Mouse (Mus musculus) kidney, adult 9 months (tissue): Measurements from ENCODE around the gene Phf1.

Experiments
- DNase-seq: peaks from one replicate; pipeline ENCODE4 v3.0.0; 2022

The Phf1 gene

DNA sequence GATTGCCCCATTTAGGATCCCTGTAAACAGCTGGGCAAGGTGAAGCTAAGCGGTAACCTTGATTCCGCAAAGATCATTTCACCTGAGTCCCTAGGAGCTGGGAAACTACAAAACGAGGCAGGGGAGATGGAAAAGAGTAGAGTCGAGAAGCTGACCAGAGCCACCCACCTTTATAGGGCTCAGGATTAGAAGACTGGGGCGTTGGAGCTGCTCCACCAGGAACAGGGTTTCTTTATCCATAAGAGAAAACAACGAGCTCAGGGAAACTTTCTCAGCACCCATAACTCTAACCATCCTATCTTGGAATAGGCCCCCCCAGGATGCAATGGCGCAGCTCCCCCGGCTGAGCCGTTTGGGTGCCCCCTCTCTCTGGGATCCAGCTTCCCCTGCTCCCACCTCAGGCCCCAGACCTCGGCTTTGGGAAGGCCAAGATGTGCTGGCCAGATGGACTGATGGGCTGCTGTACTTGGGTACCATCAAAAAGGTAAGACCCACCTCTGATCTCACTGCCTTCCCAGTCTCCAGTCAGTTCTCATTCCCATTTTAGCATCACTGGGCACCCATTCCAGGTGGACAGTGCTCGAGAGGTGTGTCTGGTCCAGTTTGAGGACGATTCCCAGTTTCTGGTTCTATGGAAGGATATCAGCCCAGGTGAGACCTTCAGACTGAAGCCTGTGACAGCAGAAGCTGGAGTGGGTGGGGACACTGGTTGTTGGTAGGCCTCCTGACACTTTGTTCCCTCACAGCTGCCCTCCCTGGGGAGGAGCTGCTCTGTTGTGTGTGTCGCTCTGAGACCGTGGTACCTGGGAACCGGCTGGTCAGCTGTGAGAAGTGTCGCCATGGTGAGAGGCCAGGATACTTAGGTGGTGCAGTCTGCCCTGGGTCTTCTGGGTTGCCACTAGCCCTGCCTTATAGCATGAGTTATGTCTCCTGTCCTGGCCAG lies 1.3 kb downstream of the Phf1 start:
- DNase-seq, result no peak

DNA sequence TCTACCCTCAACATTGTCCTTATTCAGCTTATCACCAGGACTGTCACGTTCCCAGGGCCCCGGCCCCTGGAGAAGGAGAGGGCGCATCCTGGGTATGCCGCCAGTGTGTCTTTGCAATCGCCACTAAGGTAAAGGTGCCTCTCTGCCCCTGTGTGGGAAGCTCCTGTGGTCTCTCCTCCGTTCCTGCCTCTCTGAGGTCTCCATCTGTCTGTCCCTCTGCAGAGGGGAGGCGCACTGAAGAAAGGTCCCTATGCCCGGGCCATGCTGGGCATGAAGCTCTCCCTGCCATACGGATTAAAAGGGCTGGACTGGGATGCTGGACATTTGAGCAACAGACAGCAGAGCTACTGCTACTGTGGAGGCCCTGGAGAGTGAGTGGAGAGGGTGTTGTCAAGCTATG lies 2.2 kb downstream of the Phf1 start:
- no peak for DNase-seq

DNA sequence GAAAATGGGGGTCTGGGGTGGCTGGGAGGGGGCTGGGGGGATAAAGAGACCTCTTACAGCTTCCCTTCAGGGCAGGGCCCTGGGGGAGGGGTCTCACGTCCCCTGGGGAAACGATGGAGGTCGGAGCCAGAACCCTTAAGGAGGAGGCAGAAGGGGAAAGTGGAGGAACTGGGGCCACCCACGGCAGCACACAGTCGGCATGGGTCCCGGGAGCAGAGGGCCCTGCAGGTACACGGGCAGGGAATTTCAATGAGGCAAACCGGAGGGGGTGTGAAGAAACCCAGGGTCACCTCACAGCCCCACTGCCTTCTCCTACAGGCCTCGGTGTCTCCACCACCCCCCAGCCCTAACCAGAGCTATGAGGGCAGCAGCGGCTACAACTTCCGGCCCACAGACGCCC lies 3.6 kb downstream of the Phf1 start:
- no peak for DNase-seq

DNA sequence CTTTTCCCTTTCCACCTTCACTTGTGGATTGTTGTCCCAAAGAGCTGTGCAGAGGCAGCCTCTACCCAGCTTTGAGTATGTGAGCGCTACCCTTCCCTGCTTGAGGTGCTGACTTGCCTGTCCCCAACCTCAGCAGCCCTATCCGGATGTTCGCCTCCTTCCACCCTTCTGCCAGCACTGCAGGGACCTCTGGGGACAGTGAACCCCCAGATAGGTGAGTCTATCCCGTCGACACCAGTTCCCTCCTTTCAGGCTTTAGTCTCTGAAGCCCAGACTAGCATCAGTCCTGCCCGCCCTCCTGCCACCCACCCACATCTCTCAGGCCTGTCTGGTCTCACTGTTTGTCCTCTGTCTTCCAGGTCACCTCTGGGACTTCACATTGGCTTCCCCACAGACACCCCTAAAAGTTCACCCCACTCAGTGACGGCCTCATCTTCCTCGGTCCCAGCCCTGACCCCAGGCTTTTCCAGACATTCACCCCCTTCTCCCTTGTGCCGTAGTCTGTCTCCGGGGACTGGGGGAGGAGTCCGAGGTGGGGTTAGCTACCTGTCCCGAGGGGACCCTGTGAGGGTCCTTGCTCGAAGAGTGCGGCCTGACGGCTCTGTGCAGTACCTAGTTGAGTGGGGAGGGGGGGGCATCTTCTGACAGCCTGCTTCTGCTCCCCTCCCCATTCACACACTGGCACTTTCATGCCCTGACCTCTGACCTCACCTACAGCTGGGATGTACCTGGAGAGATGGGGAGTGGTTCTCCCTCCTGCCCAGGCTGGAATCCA lies 4.3 kb downstream of the Phf1 start:
- DNase-seq, result no peak

DNA sequence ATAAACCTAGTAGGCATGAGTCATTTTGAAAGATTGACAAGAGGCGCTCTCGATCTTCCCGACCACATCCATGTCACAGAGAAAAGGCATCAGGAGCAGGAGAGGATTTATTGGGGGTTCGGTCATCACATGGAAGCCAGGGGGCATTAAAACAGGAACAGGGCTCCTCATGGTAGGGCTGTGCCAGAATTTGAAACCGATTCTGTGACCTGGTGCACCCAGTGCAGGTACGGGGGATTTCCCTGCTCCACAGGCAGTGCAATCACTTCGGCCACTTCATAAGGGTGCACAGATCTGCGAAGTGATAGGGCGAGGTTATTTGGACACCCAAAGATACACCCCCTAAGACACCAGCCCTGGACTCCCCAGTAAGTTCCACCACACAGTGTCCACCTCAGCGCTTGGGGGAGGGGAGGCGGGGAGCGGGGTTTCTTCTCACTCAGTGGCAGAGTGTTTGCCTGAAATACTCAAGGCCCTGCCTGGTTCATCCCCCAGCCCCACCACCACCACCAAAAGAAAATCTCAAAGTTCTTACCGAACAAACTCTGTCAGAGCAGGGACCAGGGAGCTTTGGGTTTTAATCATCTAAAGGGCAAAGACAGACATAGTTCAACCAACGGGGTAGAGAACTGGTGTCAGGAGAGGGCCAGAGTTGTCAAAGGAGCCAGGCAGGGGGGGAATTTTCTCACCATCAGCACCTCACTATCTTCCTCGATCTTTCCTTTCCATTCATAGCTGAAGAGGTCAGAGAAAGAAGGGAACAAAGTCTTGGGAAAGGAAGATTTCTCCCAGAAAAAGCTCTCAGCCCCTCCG lies 5.2 kb downstream of the Phf1 start:
- DNase-seq, result peak; percentile 20

DNA sequence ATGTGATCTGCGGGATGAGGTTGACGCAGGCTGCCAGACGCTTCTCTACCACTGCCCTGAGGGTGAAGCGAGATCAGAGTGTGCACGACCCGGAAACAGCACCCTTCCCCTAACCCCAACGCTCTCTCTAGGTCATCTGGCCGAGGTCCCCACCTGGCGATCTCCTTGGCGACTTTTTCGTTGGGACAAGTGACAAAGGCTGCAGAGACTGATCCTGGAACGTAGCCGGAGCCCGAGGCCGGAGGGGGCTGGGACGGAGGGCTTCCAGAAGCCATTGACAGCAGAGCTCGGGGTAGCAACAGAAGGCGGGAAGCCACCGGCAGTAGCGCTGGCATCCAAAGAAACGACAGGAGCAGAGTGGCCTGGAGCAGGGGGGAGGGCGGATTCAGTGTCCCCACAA lies 5.9 kb downstream of the Phf1 start:
- no peak for DNase-seq

DNA sequence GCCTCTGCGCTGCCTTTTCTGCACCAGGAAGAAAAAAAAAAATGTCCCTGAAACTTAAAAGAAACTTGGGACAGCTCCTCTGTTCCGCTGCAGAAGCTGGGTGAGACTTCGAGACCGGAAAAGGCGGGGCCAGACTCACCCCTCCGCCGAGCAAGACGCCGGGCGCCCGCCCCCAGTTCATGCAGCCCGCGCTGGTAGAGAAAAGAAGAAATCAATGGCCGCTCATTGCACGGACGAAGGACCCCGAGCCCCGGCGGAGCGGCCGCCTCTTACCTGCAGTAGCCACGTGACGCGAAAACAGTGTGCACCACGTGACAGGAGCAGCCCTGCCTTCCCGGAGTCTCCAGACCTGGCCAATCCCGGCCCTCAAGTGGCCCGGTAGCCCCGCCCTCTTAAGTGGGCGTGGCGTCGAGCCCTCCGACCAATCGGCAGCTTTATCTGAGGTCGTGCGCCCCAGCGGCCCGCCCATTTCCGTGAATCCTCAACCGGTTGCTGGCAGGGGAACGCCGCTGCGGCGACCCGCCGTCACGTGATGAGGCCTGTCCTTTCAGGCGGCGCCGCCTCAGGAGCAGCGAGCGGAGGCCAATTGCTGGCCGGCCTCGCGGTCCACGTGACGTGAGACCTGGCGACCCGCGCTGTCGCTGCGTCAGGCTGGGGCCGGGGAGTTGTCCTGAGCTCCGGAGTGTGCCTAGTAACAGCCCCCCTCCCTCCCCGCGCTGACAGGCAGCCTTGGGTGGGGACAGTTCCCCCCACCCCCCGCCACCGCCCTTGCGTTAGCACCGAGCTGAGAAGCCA lies 6.5 kb downstream of the Phf1 start, which contains the start of gene Cuta:
TSS of gene Cuta (minus strand) at position 392 of the 795 bp plus-strand sequence.
- peak; percentile 100 for DNase-seq

DNA sequence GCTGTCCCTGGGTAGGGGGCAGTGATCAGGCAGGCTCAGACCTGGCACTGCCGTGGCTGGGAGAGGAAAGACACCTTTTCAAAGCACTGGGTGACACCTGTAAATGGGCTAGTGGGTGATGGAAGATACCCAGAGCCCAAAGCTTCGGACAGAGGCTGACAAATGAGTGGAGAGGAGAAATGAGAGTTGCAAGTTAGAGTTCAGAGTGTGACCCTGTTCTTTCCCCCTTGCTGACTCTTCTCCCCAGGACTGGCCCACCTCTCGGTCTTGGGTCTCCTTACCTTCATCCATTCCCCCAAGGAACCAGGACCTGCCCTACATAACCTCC lies 7.1 kb downstream of the Phf1 start:
- no peak for DNase-seq

DNA sequence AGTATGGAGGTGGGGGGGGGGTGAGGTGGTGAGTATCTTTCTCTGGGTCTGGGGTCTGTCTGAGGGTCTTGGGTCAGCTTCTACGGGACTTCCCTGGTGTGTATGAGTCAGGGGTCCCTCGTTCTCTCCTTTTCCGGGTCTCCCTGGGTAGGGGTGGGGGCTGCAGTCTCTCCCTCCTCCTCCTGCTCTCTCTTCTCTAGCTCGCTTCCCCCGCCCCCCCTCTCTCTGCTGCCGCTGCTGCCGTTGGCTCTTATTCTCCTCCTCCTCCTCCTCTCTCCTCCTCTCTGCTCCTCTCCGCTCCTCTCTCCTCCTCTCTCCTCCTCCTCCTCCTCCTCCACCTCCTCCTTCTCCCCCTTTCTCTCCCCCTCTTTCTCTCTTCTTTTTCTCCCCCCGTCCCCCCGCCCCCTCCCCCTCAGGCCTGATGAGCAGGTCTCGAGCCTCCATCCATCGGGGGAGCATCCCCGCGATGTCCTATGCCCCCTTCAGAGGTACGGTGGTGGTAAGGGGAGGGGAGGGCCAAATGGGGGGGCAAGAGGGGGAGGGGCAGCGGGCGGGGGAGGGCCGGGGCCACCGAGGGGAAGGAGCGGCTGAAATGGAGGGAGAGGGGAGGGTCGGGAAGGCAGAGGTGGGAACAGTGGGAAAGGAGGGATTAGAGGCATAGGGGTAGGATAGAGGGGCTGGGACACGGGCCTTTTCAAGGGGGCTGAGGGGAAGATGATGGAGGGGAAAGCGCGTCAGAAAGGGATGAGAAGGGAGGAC lies 8.4 kb downstream of the Phf1 start, which contains the start of gene Syngap1:
TSS of gene Syngap1 (plus strand) at position 223 of the 759 bp plus-strand sequence.
- peak; percentile 20 for DNase-seq

DNA sequence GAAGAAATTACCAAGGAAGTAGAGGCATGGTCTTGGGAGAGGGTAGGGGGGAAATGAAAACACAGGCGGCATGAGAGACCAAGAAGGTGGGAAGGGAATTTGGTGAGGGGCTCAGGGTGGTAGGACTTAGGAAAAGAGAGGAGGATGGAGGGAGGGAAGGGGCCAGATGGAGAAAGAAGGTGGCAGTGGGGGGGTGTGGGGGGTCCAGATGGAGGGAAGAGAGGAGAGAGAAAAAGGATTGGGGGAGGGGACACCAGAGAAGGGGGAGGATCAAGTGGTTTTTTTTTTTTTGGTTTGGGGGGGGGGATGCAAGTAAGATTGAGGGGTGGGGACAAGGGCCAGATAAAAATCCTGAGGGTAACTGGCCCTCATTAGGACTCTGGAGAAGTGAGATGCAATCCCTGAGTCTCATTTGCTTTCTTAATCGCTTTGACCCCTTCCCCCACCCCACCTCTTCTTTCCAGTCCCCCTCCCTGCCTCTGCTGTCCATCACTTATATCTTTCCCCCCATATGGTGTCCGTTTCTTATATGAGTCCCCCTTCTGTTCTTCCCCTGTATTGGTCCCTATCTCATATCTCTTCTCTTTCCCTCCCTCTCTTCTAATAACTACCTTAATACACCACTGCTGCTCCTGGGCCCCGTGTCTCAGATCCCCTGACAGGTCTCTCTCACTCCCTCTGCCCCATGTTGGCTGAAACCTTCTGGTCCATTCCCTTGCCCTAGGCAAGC lies 9.2 kb downstream of the Phf1 start:
- no peak for DNase-seq

DNA sequence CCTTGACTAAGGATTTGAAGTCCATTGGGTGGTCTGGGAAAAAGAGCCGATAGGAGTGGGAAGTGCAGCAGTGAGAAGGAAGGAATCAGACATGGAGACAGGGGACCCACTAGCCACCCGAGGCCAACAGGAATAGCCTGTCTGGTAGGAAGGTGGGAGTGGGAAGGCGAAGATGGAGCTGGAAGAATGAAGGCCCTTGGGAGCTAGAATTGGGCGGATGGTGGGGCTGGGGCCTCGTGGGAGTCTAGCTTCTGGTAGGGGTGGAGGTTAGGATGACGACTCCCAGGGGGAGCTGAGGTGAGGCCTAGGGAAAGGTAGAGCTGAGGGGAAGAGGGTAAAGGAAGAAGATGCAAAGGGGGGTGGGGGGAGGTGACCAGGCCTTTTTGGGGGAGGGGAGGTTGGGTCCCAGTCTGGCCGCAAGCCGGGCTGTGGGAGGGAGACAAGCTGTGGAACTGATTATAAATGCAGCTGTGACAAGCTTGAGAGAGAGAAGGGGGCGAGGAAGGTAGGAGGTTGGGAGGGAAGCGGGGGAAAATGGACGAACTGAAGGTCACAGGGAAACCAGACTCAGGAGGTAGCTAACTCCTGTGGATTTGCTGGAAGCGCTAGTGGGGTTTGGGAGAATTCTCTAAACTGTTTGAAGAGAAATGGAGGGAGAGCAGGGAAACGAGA lies 13.1 kb downstream of the Phf1 start:
- no peak for DNase-seq

DNA sequence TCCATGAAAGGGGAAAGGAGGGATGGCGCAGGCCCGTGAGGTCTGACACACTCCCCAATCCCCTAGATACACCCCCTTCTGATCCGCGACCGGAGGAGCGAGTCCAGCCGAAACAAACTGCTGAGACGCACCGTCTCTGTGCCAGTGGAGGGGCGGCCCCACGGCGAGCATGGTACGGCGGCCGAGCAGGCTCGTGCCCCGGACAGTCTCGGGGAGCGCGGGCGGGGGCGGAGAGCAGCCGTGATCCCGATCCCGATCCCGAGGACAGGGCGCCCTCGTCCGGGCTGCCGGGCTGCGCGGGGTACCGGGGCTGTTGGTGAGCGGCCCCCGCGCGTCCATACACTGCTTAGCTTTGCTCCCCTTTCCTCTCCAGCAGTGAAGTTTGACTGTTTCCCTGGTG lies 13.7 kb downstream of the Phf1 start:
- DNase-seq, result peak; percentile 87

DNA sequence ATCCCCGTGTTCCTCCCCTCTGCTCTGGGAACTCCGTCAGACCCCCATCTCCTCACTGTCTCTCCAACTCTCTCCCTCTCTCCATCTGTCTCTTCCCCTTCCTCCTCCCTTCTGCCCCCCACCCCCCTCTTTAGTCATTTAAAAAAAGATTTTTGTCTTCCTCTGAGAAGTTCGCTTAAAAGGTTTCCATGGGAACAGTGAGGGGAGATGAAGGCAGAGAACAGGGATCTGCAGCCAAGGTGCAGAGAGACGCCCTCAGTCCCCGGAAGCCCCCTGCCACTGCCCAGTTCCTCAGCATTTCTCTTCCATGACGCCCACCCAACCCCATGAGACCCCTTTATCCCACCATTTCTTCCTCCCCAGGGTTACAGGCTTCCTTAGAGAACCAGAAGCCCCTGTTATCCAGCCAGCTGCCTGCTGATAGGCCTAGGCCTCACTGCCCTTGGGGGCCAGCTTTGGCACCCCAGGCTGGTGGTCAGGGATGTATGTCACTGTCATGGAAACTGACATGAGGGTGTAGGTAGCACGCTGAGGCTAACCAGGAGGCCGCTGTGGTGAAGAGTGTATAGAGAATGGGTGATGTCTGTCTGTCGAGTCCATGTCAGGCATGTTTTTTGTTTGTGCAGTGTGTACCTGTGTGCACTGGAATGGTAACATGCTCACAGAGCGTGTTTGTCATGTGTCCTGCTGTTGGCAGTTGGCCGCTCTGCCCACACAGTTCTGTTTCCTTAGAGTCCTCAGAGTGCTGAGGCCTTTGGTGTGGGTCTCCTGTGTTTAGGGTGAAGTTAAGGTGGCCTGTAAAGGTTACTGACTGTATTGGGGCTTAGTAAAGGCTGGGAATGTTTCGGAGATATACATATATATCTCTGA lies 14.6 kb downstream of the Phf1 start:
- no peak for DNase-seq

DNA sequence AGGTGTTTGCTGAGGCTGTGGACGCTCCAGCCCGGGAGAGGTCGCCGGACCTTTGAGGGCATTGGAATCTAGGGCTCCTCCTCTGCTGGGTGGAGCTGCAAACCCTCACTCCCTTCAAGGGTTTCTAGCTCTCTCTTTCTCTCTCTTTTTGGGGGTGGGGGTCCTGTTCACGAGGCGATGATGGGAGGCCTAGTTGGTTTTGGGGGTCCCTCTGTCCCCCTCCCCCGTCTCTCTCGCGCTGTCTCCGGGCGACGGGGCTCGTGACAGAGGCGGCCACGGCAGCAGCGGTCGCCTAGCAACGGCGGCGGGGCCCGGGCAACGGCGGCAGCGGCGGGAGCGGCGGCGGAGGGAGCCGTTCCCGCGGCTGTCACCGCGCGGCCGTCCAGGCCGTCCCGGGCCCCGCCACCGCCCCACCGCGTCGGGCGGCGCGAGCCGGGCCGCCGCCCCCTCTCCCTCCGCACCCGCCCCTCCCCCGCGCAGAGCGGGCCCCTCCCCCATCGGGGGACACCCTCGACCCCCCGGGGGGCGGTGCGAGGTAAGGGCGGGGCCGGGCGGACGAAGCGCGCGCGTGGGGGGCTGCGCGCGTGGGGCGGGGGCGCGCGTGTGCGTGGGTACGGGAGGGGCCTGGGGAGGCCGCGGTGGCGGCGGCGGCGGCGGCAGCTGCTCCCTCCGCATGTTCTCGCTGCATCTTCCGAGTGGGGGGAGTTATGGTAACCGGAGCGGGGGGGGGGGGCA lies 15.6 kb downstream of the Phf1 start:
- DNase-seq, result peak; percentile 59

DNA sequence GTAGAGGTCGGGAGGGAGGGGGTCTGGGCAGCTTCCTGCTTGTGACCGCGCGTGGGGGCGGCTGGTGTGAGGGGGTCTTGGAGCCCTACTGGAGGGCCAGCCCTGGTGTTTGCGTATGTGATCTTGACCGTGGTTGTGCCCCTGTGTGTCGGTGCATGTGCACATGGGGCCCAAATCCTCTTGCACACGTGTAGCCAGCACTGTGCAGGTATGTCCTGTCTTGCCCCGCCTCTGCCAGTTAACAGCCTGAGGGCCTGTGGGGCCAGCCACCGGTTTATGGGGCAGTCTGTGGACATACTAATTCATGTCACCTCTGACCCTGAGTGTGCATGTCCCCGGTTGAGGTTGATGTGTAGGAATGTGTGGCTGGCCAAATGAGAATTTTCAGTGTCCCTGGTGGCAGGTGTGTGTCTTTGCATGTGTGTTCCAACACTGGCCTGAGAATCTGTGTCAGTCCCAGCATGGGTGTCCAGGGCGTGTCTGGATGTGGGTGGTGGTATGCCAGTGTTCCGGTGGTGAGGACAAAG lies 16.3 kb downstream of the Phf1 start:
- DNase-seq, result no peak

DNA sequence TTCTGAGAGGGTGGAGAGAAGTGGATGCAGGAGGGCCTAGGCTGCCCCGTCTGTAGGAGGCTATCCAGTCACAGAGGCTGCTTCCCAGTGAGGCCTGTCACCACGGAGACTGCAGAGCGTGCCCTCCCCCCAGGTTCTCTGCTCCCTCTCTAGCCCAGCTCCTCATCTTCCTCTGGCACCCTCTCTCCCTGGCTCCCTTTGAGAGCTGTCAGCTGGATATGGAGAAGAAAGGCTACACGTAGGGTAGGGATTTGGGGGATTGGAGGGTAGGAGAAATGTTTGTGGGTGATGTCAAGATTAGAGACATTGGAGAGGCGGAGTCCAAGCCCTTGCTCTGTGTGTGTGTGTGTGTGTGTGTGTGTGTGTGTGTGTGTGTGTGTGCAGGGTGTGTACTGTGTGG lies 17.0 kb downstream of the Phf1 start:
- no peak for DNase-seq

DNA sequence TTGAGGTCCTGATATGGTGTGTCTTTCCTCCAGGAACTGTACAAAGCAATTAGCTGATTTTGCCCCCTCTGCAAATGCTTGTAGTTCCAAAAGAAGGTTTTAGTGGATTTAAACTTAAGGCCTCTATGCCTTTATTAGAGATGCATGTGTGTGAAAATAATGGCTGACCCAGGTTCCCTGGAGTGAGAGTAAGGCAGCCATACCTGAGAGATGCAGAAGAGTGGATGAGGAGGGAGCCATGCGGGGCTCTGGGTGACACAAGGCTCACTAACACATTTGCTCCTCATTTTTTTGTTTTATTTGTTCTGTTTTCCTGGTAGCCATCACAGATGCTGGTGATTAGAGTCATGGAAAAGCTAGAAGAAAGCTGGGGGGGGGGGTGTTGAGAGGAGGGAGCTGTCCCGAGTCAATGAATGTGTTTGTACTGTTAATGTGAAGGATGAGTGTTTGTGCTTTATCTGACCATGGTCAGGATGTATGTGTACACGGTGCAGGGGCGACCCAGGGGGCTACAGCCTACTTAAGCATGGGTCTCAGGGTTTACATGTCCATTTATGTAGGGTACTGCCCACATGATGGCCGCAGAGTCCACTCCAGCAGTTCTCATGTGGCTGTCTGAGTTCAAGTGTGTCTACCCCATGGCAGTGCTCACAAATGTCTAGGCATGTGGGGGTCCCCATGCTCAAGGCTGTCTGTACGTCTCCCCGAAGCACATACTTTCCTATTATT lies 17.9 kb downstream of the Phf1 start:
- DNase-seq, result no peak
